Mouse (Mus musculus) yolk sac, embryonic 10.5 days (tissue): ENCODE measurements around the gene Fut4.

Source experiments
- DNase-seq: peaks from one replicate; pipeline ENCODE4 v3.0.0-alpha.2; 2017; ENCODE audit warnings: low spot score

Fut4 gene

GRCm38 (mm10) chr9:14752001-14752522 is at the start of gene Fut4:
Gene Fut4 (minus strand): TSS chr9:14752393.
- peak; percentile 75 for DNase-seq

GRCm38 (mm10) chr9:14787356-14787755 is 35.2 kb upstream of the Fut4 start:
- DNase-seq: no peak

DNA sequence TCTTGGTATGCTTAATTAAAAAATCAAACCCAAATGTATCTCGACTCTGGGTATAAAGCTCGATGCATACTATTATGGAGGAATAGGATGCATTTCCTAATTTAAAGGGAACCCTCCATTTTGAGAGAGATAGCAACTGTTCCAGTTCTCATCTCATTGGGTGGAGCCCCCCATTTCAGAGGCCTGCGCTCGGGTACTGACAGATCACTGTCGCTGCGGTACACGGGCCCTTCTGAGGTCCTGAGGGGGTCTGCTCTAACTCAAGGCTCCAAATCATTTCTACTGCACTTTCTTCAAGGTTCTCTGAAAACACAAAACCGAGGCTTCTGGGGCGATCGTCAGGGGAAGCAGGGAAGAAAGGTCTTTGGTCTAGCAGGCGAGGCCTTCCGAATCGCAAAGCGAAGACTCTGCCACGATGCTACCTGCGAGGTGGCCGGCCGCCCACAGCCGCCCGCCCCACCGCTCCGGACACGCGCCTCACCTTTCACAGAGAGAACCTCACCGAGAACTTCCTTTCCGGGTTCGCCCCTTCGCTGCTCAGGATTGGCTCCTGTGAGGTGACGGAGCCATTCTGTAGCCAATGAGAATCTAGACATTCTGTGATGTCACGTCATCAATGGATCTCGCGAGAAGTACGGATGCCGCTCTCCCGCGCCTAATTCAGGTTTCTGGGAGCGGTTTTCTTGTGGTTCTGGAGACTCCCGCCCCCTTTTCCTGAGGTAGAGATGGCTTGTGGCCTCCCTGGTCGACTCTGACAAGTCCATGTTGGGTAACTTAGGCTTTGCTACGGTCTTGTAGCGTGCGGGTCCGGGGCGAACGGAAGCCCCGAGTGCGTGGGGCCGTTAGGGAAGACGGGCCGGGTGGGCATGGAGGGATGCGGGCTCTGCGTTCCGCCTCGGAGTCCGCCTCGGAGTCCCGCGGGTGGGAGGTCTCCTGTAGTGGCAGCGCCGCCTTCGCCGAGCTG is 32.1 kb upstream of the Fut4 start, which contains the start of the genes Mre11a and Ankrd49:
Mre11a (plus strand) TSS at position 616 of the 964 bp plus-strand sequence.
Ankrd49 (minus strand) TSS at position 818 of the 964 bp plus-strand sequence.
- DNase-seq: peak; percentile 96

- no peak for DNase-seq
Observed at GRCm38 (mm10) chr9:14778341-14778740, 26.1 kb upstream of the Fut4 start.

- DNase-seq: no peak
Observed at GRCm38 (mm10) chr9:14773813-14774212, 21.6 kb upstream of the Fut4 start.

DNA sequence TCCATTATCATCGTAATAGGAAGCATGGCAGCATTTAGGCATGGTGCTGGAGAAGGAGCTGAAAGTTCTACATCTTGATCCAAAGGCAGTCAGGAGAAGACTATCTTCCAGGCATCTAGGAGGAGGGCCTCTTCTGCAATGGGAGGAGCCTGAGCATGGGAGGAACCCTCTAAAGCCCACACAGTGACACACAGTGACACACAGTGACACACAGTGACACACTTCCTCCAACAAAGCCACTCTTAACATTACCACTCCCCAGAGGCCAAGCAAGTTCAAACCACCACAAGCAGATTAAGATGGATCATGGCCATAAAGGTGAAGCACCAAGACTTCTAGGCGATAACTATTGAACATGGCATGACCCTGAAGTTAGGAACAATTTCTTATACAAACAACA is 19.9 kb upstream of the Fut4 start:
- no peak for DNase-seq

DNA sequence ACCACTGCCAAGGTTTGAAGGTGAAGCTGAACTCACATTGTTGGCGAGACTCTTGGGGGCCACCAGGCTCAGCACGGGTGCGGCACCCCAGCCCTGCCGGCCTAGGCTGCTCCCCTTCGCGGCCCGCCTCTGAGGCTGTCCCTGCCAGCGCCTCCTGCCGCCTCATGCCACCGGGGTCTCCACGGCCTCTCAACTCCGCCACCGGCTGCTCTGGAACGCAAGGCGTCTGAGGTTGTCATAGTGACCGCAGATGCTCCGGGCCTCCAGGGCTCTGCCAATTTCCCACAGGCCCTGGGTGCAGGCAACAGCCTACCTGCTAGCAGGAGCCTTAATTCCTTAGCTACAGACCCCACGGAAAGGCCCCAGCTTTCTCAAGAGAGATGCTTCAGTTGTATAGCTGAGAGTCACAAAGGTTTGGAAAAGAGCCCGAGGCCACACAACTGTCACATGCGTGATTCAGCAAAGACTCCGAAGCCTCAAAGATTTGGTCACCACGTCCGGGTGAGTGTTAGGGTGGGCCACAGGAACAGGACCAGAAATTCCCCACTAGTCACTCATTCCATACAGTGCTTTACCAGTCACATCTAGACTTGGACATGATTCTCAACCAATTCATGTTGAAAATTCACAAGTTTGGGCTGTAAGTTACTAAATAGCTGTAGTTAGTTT is 18.7 kb upstream of the Fut4 start, which contains the start of gene 1700012B09Rik:
1700012B09Rik (minus strand) TSS at position 228 of the 669 bp plus-strand sequence.
- DNase-seq: no peak

GRCm38 (mm10) chr9:14769811-14770210 is 17.6 kb upstream of the Fut4 start:
- no peak for DNase-seq

- no peak for DNase-seq
Observed at GRCm38 (mm10) chr9:14764765-14765164, 12.6 kb upstream of the Fut4 start.

DNA sequence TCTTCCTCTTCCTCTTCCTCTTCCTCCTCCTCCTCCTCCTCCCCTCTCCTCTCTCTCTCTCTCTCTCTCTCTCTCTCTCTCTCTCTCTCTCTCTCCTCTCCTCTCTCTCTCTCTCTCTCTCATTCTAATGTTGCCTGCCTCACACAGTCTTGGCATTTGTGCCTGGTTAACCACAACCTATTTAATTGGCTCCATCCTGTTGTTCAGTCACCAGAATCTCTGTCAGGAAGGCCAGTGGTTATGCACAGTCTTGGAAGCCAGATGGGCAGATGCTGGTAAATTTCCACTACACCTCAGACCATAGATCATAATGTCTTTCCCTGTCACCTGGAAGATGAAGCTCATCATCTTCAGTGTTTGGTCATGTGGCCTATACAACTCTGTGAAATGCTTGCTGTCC is 7.1 kb upstream of the Fut4 start:
- DNase-seq: no peak

- no peak for DNase-seq
Observed at GRCm38 (mm10) chr9:14758590-14758989, 6.4 kb upstream of the Fut4 start.

DNA sequence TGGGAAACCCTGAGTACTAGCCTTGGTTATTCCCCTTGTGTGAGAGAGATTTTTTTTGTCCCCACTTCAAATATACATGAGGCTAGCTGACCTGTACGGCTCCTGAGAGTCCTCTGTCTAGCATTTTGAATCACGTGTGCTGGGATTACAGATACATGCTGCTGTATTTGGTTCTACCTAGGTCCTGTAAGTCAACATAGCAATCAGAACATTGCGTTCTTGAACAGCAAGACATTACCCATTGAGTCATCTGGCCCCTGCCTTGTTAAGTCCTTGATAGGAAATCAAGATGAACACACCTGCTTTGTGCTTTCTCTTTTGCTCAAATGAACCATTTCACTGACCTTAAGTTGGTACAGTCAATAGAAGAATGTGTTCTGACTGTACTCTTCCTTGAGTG is 2.3 kb upstream of the Fut4 start:
- DNase-seq: no peak

DNA sequence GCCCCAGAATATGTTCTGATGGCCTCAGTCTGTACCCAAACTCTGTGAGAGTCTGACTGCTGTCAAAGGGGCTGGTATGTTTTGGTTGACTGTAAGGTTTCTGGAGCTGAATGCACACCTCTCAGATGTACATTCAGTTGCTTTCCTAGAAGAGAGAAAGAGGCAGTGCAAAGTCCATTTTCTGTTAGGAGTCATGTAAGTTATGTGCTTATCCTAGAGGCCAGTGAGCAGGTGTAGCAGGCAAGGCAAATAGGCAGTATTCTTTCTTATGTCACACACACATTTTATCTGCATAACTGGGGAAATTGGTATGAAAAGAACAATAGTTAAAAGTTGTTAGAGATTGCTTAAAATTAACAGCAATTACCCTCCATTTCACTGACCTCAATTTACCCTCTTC is 1.8 kb upstream of the Fut4 start:
- no peak for DNase-seq

DNA sequence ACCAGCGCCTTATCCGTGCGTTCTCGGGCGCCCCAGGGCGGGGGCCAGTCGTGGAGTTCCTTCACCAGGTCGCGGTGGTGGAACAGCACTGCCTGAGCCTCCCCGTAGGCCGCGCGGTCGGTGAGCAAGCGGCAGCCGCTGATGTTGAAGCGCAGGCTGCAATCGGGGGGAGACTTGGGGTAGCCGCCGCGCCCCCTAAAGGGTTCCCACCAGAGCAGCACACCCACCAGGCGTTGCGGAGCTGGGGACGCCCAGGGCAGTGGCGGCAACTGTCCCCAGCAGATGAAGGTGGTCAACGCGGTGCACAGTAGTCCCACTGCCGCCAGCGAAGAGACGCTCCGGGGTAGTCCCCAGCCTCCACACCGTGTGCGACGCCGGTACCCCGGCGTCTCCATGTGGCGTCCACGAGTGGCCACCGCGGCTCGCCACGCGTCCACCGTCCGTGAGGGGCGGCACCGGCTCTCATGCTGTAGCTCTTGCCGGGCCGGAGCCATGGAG is 641 bp downstream of the Fut4 start:
- DNase-seq: peak; percentile 29

DNA sequence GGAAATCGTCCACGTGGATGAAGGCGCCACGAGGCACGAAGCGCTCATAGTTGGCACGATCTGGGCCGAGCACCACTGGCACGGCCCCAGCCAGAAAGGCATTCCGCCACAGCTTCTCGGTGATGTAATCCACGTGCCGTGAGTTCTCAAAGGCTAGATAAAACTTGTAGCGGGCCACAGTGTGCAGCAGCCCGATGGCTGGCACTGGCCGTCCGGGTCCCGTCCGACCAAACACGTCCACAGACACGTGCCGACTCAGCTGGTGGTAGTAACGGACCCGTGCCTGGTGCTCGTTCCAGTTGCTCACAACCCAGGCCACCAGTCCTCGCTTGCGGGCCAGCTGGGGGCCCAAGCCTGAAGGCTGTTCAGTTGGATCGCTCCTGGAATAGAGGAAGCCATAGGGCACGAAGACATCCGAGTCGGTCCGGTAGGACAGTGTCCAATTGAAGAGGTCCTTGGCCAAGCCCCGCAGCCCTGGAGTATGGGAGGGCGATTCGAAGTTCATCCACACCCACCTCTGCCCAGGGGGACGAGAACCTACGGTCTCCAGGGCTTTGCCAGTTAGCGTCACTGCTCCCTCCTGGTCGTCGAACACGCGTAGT is 1.2 kb downstream of the Fut4 start:
- DNase-seq: no peak

DNA sequence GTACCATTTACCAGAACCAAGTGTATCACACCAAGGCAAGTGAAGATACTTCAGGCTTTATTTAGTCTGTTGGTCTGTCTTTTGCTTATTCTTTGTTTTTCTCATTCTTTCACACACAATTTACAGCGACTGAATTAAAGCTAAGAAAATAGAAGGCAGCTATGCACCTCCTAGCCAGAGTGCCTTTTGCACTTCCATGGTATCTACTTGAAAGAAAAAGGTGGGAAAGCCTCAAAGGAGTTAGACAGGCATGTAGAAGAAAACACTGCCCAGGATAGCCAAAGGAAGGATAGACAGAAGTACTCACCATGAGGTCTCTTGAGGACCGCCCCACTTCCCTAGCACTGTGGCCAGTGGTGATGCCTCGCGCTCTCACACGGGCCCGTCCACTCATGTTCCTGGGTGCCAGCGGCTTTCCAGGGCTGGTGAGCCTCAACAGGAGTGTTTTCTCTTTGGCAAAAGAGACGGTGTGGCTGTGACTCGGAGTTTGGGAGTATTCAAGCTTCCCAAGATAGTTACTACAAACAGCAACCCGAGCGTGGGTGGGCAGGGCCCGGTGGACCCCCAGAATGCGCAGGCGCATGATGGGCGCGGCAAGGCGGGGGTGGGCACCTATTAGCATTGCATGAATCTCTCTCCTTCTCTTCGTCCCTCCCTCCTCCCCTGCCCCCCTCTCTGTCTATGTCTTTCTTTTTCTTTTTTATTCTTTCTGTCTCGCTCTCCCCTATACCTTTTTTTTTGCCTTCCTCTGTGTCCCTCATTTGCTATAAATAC is 11.9 kb downstream of the Fut4 start, which contains the start of gene Piwil4:
Piwil4 (minus strand) TSS at position 583 of the 774 bp plus-strand sequence.
- DNase-seq: no peak

- DNase-seq: no peak
Observed at GRCm38 (mm10) chr9:14739498-14740150, 12.6 kb downstream of the Fut4 start.

DNA sequence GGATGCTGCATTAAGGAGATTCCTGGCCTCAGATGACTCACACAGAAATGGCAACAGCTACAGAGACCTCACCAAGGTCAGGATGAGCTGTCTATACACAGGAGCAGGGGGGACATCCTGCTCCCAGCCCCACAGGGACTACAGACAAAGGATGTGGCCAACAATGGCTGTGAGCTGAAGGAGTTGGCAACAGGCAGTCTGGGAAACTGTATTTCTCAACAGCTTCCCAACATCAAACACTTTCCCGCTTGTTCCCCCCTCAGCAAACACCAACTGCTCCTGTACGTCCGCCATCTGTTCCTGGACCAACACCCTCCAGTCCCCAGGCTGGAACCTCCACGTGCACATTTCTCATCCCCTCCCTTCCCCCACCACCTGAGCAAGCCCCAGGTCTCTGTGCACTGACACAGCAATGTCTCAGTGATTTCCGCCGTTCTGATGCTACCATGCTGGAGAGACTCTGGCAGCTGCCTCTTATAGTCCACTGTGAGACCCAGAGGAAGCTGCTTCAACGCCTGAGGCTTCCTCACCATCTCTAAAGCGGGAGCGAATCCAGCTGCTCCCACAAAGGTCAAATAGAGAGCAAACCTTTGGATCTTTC is 21.2 kb downstream of the Fut4 start:
- no peak for DNase-seq

GRCm38 (mm10) chr9:14728365-14728764 is 23.8 kb downstream of the Fut4 start:
- no peak for DNase-seq

DNA sequence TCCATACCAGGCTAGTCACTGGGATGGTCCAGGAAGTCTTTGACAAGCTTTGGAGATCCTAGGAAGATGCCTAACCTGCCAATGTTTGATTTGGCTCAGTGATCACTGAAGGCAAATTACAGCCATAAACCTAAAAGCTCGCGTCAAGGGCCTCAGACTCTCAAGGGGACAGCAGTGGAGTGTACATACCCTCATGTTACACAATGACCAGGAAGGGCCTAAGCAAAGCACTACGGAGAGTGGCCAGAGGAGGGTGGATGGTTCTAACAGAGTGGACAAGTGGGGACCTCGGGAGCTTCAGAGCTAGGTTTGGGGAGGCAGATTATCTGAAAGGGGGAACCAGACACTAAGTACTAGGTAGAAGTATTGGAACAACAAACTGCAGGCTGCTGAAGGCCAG is 25.6 kb downstream of the Fut4 start:
- DNase-seq: no peak
